ENCODE assay signal across 8 mouse cellular contexts in genomic region chr12:65076906-65077305, GRCm38 (mm10). TPM values are rescaled to one million over a fixed set of nuclear protein-coding genes. Genes with fewer than 3 reads are reported as not detected.
DNase-seq lines count a peak whose midpoint lies in the region; ATAC-seq and TF ChIP-seq lines count a peak whose summit lies in the region.

No protein-coding gene starts in this region.

- no peak for ATAC-seq in kidney, embryonic 14.5 days (ENCODE audit: low FRiP score, low TSS enrichment)
- ATAC-seq in embryonic facial prominence, embryonic 13.5 days (ENCODE audit: insufficient number of reproducible peaks, insufficient read depth, low FRiP score, low TSS enrichment, low read depth): no peak
- ATAC-seq in intestine, embryonic 15.5 days: no peak
- ATAC-seq in midbrain, embryonic 16.5 days: no peak
- no peak for ATAC-seq in megakaryocyte progenitor cell, adult 5-6 weeks (replicated peaks; ENCODE audit: poor library complexity)

- no peaks in the 10 kb centered on the region for H3K27me3 ChIP-seq in kidney, embryonic 14.5 days (ENCODE audit: control insufficient read depth, insufficient read depth, low read length)
- no peaks in the 10 kb centered on the region for H3K27me3 ChIP-seq in kidney, adult 2 months (replicated peaks; ENCODE audit: control insufficient read depth, insufficient read depth, low read length)
- no peaks in the 10 kb centered on the region for H3K27me3 ChIP-seq in embryonic facial prominence, embryonic 13.5 days
- H3K27me3 ChIP-seq in intestine, embryonic 15.5 days (replicated peaks): no peaks in the 10 kb centered on the region
- H3K27me3 ChIP-seq in midbrain, embryonic 16.5 days (ENCODE audit: control insufficient read depth, insufficient read depth, low read depth, low read length): no peaks in the 10 kb centered on the region

- H3K27ac ChIP-seq in kidney, embryonic 14.5 days (ENCODE audit: low read depth, low read length): no peak overlapping the region
- H3K27ac ChIP-seq in kidney, adult 2 months (ENCODE audit: insufficient read depth, low read depth, low read length): no peak overlapping the region
- H3K27ac ChIP-seq in embryonic facial prominence, embryonic 13.5 days: no peak overlapping the region
- H3K27ac ChIP-seq in intestine, embryonic 15.5 days: no peak overlapping the region
- H3K27ac ChIP-seq in midbrain, embryonic 16.5 days (ENCODE audit: low read length): no peak overlapping the region

- H3K36me3 ChIP-seq in kidney, embryonic 14.5 days (ENCODE audit: control insufficient read depth, insufficient read depth, low read length): peaks cover 12% of the 10 kb centered on the region; the same call in 1 of the 2 replicates
- H3K36me3 ChIP-seq in kidney, adult 2 months (ENCODE audit: control insufficient read depth, insufficient read depth, low read length): no peaks in the 10 kb centered on the region
- H3K36me3 ChIP-seq in embryonic facial prominence, embryonic 13.5 days: peaks cover 8% of the 10 kb centered on the region
- H3K36me3 ChIP-seq in intestine, embryonic 15.5 days: no peaks in the 10 kb centered on the region
- 0 out of 2 replicates have a peak, but pooled peaks cover 2% of the 10 kb centered on the region for H3K36me3 ChIP-seq in midbrain, embryonic 16.5 days (ENCODE audit: control insufficient read depth, insufficient read depth, low read length)

- 80% methylated on average over 9 of the region's 9 CpGs for WGBS in kidney, embryonic 14.5 days
- 83% methylated on average over 9 of the region's 9 CpGs for WGBS in kidney, adult 2 months
- WGBS in embryonic facial prominence, embryonic 13.5 days: 81% methylated on average over 9 of the region's 9 CpGs
- 68% methylated on average over 9 of the region's 9 CpGs for WGBS in intestine, embryonic 15.5 days
- 81% methylated on average over 9 of the region's 9 CpGs for WGBS in midbrain, embryonic 16.5 days

- peak overlapping the region; percentile 82; the same call in 1 of the 2 replicates for H3K9ac ChIP-seq in kidney, embryonic 14.5 days (ENCODE audit: low read depth, low read length)
- peak overlapping the region; percentile 88 for H3K9ac ChIP-seq in embryonic facial prominence, embryonic 13.5 days
- no peak overlapping the region for H3K9ac ChIP-seq in intestine, embryonic 15.5 days
- H3K9ac ChIP-seq in midbrain, embryonic 16.5 days (ENCODE audit: low read depth, low read length): no peak overlapping the region

- TF ChIP-seq POLR2A in kidney, adult 2 months (IDR thresholded peaks at IDR 0.05; ENCODE audit: low read depth, low read length): no peak

- DNase-seq in kidney, adult 2 months: no peak
- DNase-seq in cerebellum, adult 9-10 months: no peak
- no peak for DNase-seq in cerebellum, postnatal 14 days

- no peaks in the 10 kb centered on the region for H3K9me3 ChIP-seq in kidney, embryonic 14.5 days (ENCODE audit: control insufficient read depth, low read length)
- H3K9me3 ChIP-seq in embryonic facial prominence, embryonic 13.5 days: no peaks in the 10 kb centered on the region
- no peaks in the 10 kb centered on the region for H3K9me3 ChIP-seq in intestine, embryonic 15.5 days
- H3K9me3 ChIP-seq in midbrain, embryonic 16.5 days (replicated peaks; ENCODE audit: control insufficient read depth, low read length, poor library complexity, severe bottlenecking): no peaks in the 10 kb centered on the region

- peak overlapping the region; percentile 83; the same call in 1 of the 2 replicates for H3K4me3 ChIP-seq in kidney, embryonic 14.5 days (ENCODE audit: low read length)
- H3K4me3 ChIP-seq in kidney, adult 2 months (ENCODE audit: insufficient read depth, low read depth, low read length): no peak overlapping the region
- peak overlapping the region; percentile 83 for H3K4me3 ChIP-seq in embryonic facial prominence, embryonic 13.5 days
- H3K4me3 ChIP-seq in intestine, embryonic 15.5 days (replicated peaks): peak overlapping the region; percentile 65; the same call in 1 of the 2 replicates
- no peak overlapping the region for H3K4me3 ChIP-seq in midbrain, embryonic 16.5 days (ENCODE audit: low read depth, low read length)

- no peak for TF ChIP-seq CTCF in kidney, adult 2 months (conservative IDR thresholded peaks at IDR 0.05; ENCODE audit: insufficient read depth, insufficient read length, low read depth, low read length)

- H3K4me1 ChIP-seq in kidney, embryonic 14.5 days (ENCODE audit: control insufficient read depth, insufficient read depth, low read length): peaks cover 20% of the 10 kb centered on the region
- no peaks in the 10 kb centered on the region; the same call in 1 of the 2 replicates for H3K4me1 ChIP-seq in kidney, adult 2 months (ENCODE audit: control insufficient read depth, insufficient read depth, low read length)
- H3K4me1 ChIP-seq in embryonic facial prominence, embryonic 13.5 days: peaks cover 28% of the 10 kb centered on the region
- peaks cover 5% of the 10 kb centered on the region; the same call in 1 of the 2 replicates for H3K4me1 ChIP-seq in intestine, embryonic 15.5 days (replicated peaks)
- H3K4me1 ChIP-seq in midbrain, embryonic 16.5 days (ENCODE audit: control insufficient read depth, insufficient read depth, low read length): peaks cover 29% of the 10 kb centered on the region

- H3K4me2 ChIP-seq in kidney, embryonic 14.5 days (replicated peaks; ENCODE audit: low read depth, low read length): peak overlapping the region; percentile 42
- peak overlapping the region; percentile 87 for H3K4me2 ChIP-seq in embryonic facial prominence, embryonic 13.5 days
- peak overlapping the region; percentile 83 for H3K4me2 ChIP-seq in intestine, embryonic 15.5 days (replicated peaks)
- H3K4me2 ChIP-seq in midbrain, embryonic 16.5 days (ENCODE audit: low read length): peak overlapping the region; percentile 81

RNA-seq across cellular contexts. Expression of gene Fancm, which starts 1.5 kb away (rescaled TPM):
- 12.8 and 15.3 TPM in 2 replicates for polyA plus RNA-seq in kidney, embryonic 14.5 days (2014; fragmentation: Nextera tagmentation; extraction: Ambion mirVana)
- 1.0 and 1.2 TPM in 2 replicates for polyA plus RNA-seq in kidney, adult 2 months (2012; rRNA removed)
- polyA plus RNA-seq in embryonic facial prominence, embryonic 13.5 days (2015; fragmentation: Nextera tagmentation; extraction: Ambion mirVana): 11.1 and 12.0 TPM in 2 replicates
- 6.7 and 8.2 TPM in 2 replicates for polyA plus RNA-seq in intestine, embryonic 15.5 days (2015; fragmentation: Nextera tagmentation; extraction: Ambion mirVana)
- polyA plus RNA-seq in midbrain, embryonic 16.5 days (2015; fragmentation: Nextera tagmentation; extraction: Ambion mirVana): 4.7 and 6.9 TPM in 2 replicates
- 19.7 and 21.3 TPM in 2 replicates for total RNA-seq in megakaryocyte progenitor cell, adult 5-6 weeks (2015)
- 17.4 and 18.4 TPM in 2 replicates for total RNA-seq in megakaryocyte progenitor cell, adult 5-6 weeks (2017)

RNA-seq across cellular contexts. Expression of gene Fkbp3, which starts 3.1 kb away (rescaled TPM):
- 506 and 674 TPM in 2 replicates for polyA plus RNA-seq in kidney, embryonic 14.5 days (2014; fragmentation: Nextera tagmentation; extraction: Ambion mirVana)
- 50.5 and 80.3 TPM in 2 replicates for polyA plus RNA-seq in kidney, adult 2 months (2012; rRNA removed)
- polyA plus RNA-seq in embryonic facial prominence, embryonic 13.5 days (2015; fragmentation: Nextera tagmentation; extraction: Ambion mirVana): 495 and 555 TPM in 2 replicates
- 340 and 409 TPM in 2 replicates for polyA plus RNA-seq in intestine, embryonic 15.5 days (2015; fragmentation: Nextera tagmentation; extraction: Ambion mirVana)
- 386 and 395 TPM in 2 replicates for polyA plus RNA-seq in midbrain, embryonic 16.5 days (2015; fragmentation: Nextera tagmentation; extraction: Ambion mirVana)
- total RNA-seq in megakaryocyte progenitor cell, adult 5-6 weeks (2015): 260 and 261 TPM in 2 replicates
- total RNA-seq in megakaryocyte progenitor cell, adult 5-6 weeks (2017): 259 and 284 TPM in 2 replicates

RNA-seq across cellular contexts. Expression of gene Prpf39, which starts 40.8 kb away (rescaled TPM):
- 45.0 and 63.1 TPM in 2 replicates for polyA plus RNA-seq in kidney, embryonic 14.5 days (2014; fragmentation: Nextera tagmentation; extraction: Ambion mirVana)
- polyA plus RNA-seq in kidney, adult 2 months (2012; rRNA removed): 6.3 and 6.7 TPM in 2 replicates
- polyA plus RNA-seq in embryonic facial prominence, embryonic 13.5 days (2015; fragmentation: Nextera tagmentation; extraction: Ambion mirVana): 68.1 and 76.9 TPM in 2 replicates
- polyA plus RNA-seq in intestine, embryonic 15.5 days (2015; fragmentation: Nextera tagmentation; extraction: Ambion mirVana): 40.4 and 48.1 TPM in 2 replicates
- 52.9 and 56.3 TPM in 2 replicates for polyA plus RNA-seq in midbrain, embryonic 16.5 days (2015; fragmentation: Nextera tagmentation; extraction: Ambion mirVana)
- 53.4 and 70.1 TPM in 2 replicates for total RNA-seq in megakaryocyte progenitor cell, adult 5-6 weeks (2015)
- total RNA-seq in megakaryocyte progenitor cell, adult 5-6 weeks (2017): 55.6 and 102 TPM in 2 replicates

Comparison
In these comparisons a context has a peak if more than half of its experiments do, and no peak if none do; other contexts are left out.
1. H3K4me3 ChIP-seq: peak in kidney, embryonic 14.5 days (single experiment), embryonic facial prominence, embryonic 13.5 days (single experiment) and intestine, embryonic 15.5 days (single experiment); none in kidney, adult 2 months (single experiment) and midbrain, embryonic 16.5 days (single experiment).
2. H3K9ac ChIP-seq: peak in kidney, embryonic 14.5 days (single experiment) and embryonic facial prominence, embryonic 13.5 days (single experiment); none in intestine, embryonic 15.5 days (single experiment) and midbrain, embryonic 16.5 days (single experiment).
3. Peak in every context shown above with its lines, with median percentiles within 50 percentile points of each other: H3K4me2 ChIP-seq.